Mouse (Mus musculus): ENCODE data around the gene Pak7.
A peak's percentile ranks its signal among the peaks of the same experiment; 100 is the strongest.
"Not testable (repeated sequence)": the region's sequence is repeated elsewhere in the genome, so short reads cannot be mapped to it uniquely, and the experiment has no call there.

The Pak7 gene

DNA sequence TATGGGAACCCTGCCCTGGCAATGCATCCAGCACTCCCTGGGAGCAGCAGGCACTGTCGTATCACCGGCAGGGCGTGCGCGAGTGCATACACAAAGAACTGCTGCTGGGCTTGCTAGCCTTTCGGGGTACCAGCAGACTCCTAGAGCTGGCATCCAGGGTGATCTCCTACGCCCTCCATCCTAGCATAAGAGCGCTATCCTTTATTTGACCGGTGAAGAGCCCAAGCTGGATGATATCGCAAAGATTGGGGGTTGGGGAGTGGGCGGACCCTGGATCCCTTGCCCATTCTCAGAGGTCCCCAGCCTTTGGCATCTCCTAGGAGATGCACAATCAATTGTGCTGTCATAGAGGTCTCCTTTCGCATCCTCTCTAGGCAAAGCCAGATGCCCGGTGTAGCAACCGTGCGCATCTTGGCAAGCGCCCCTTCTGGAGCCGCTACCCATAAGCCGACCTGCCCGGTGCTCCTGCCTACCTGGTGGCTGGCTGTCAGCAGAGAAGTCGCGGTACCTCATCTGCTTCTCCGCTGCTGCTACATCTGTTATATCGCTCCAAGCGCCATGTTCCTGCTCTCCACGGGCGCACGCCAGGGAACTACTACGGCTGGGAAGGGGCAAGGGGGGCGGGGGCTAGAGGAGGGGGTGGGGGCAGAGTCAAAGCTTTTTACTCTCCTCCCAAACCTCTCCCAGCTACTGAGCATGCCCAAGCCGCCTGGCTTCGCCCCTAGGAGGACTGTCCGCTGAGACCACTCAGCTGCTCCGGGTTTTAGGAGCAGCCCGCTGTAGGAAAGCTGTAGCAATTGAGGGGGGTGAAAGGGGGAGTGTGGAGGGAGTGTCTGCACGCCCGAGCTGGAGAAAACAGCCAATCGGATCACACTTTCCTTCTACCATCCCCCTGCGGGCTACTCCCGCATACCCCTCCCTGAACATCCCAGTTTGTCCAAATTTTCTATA lies at the start of gene Pak7:
Pak7 (minus strand) TSS at position 787 of the 951 bp plus-strand sequence.
- peak; percentile 91 to 95 for DNase-seq (ENCODE audit: low spot score in 2 of 2)

DNA sequence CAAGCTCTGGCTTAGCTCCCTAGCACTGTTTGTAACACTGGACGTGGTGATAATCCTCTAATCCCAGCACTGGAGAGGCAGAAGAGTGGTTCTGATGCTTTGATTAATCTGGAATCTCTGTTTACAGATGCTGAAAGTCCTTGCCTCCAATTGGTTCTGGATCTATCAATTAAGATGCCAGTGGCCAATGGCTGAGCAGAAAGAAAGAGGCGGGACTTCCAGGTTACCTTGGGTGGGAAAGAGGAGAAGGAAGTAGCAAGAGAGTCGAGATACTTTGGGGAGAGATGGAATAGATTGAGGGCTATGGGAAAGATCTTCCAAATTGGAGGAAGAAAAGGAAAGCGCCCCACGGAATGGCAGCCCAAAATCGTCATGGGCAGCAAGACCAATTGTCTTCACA lies 37.8 kb upstream of the Pak7 start:
- no peak for DNase-seq (ENCODE audit: low spot score in 2 of 2)

GRCm38 (mm10) chr2:136419543-136419942 lies 31.8 kb upstream of the Pak7 start:
- DNase-seq (ENCODE audit: low spot score in 2 of 2): no peak

DNA sequence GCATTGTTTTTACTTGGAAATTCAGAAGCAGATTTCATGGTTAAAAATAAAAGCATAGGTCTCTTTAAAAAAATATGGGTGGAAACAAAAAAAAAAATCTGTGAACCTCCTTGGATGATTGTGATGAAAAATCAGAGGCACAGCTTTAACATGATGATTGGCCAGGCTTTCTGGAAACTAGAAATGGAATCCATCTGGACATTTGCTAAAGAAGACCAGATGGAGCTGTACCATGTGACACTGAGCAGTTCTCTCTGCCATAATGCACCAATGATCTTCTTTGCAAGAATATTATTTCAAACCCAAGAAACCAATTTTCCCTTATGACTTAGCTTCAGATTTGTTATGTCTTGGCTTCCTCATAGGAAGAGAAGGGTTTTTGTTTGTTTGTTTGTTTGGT lies 28.6 kb upstream of the Pak7 start:
- DNase-seq (ENCODE audit: low spot score in 2 of 2): peak; percentile 22 to 52

GRCm38 (mm10) chr2:136402587-136402986 lies 14.8 kb upstream of the Pak7 start:
- no peak for DNase-seq (ENCODE audit: low spot score in 2 of 2)

- DNase-seq (ENCODE audit: low spot score in 2 of 2): no peak
Measured at GRCm38 (mm10) chr2:136375318-136375717, 12.4 kb downstream of the Pak7 start.

DNA sequence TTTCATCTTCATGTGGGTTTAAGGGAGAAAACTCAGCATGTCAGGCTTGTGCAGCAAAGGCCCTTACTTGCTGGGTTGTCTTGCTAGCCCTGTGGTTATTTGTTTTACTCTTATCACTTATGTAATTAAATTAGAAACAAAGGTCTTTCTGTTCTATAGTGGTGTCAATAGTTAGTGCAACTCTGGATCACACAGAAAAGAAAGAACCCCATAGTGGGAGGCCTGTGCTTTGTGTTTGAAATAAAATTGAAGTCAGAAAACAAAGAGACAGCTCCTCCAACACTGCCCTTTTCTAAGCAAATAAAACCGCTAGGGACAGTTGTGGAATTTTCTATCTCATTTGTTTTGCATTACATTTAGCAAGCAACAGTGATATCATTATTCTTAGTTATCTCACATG lies 15.4 kb downstream of the Pak7 start:
- DNase-seq (ENCODE audit: low spot score in 2 of 2): no peak

DNA sequence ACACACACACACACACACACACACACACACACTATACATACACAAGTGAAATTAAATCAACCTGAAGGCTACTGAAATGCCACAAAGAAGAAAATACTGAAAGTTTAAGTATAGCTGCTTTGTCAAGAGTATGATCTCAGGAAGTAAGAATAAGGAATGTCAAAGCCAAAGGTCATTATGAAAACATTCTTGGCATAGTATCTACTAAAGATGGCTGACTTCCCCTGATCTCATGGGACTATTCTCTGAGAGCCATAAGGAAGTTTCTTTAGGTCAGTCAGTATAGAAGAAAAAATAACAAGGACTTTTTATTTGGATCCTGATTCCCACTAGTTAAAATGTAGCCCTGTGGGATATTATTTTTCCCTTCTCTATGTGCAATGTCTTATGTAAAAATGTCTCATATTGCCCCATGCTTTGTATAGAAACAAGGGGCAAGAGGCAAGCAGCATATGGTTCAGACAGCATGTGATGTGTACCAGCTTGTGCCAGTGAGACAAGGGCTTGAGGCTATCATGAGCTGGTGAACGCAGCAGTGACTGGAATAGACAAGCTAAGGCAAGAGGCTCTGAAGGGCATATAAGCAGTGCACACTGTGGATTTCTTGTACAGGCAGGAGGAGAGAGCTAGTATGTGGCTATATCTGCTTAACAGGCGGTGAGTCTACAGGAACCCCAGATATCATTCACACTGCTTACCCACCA lies 36.2 kb downstream of the Pak7 start:
- no peak for DNase-seq (ENCODE audit: low spot score in 2 of 2)

GRCm38 (mm10) chr2:136350459-136350858 lies 37.3 kb downstream of the Pak7 start:
- no peak for DNase-seq (ENCODE audit: low spot score in 2 of 2)

- DNase-seq (ENCODE audit: low spot score in 2 of 2): no peak
Measured at GRCm38 (mm10) chr2:136349671-136350275, 38.0 kb downstream of the Pak7 start.

DNA sequence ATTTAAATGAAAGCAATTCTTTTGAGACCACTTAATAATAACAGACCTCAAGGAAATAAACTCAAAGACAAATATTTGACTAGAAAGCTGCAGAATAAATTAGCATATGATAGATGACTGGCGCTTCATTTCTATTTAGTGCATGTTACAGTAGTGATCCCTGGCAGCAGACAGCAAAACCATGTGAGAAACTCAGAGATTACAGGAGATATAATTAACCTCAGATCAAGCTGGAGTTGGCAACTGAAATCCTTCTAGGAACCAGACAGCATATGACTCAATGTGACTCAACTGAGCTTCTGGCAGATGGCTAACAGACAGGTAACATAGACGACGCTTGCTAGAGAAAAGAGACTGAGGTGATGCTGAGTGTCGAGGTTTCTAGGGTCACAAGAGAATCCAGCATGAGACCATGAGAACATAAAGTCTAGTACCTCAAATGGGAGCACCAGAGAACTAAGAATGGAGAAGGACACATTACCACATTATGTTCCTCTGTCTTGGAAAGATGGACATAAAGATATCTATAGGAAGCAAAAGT lies 43.5 kb downstream of the Pak7 start:
- DNase-seq (ENCODE audit: low spot score in 2 of 2): not testable (repeated sequence)

GRCm38 (mm10) chr2:136329974-136330373 lies 57.8 kb downstream of the Pak7 start:
- no peak for DNase-seq (ENCODE audit: low spot score in 2 of 2)

GRCm38 (mm10) chr2:136325646-136326045 lies 62.1 kb downstream of the Pak7 start:
- DNase-seq (ENCODE audit: low spot score in 2 of 2): no peak

- DNase-seq (ENCODE audit: low spot score in 2 of 2): no peak
Measured at GRCm38 (mm10) chr2:136309313-136309712, 78.5 kb downstream of the Pak7 start.

GRCm38 (mm10) chr2:136308743-136309142 lies 79.0 kb downstream of the Pak7 start:
- DNase-seq (ENCODE audit: low spot score in 2 of 2): no peak

DNA sequence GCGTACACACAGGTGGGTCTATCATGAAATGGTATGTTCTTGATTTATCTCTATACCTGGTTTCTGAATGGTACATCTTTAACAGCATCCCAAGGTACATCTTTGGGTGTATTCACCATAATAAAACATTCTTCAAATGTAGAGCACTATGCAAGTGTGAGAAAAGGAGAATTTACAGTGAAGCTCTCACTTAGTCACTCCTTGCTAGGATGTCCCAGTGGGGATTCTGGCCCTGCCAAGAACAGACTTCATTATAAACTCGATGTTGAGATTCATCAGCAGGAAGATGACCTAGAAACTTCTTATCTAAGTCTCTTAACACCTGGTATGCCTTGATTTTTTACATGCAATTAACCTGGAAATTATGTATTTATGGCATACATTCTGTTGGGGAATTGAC lies 85.6 kb downstream of the Pak7 start:
- DNase-seq (ENCODE audit: low spot score in 2 of 2): no peak

DNA sequence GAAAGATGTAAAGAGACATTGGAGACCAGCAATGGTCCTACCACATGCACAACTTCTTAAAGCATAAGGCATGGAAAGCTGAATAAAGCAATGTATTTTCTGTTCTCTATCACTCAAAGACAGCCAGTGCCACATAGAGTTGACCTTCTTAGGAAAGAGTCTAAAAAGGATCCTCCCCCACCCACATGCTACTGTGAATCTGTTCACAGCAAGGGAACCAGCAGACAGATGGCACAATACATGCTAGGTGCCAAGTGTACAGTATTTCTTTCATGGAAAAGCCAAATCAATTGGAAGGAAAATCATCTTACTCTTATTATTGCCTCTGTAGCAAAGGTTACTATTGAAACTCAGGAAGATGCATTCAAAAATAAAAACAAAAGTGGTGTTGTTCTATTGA lies 86.4 kb downstream of the Pak7 start:
- peak in 1 of 2 experiments; percentile 67 for DNase-seq (ENCODE audit: low spot score in 2 of 2)

- DNase-seq (ENCODE audit: low spot score in 2 of 2): no peak
Measured at GRCm38 (mm10) chr2:136297371-136297770, 90.4 kb downstream of the Pak7 start.

DNA sequence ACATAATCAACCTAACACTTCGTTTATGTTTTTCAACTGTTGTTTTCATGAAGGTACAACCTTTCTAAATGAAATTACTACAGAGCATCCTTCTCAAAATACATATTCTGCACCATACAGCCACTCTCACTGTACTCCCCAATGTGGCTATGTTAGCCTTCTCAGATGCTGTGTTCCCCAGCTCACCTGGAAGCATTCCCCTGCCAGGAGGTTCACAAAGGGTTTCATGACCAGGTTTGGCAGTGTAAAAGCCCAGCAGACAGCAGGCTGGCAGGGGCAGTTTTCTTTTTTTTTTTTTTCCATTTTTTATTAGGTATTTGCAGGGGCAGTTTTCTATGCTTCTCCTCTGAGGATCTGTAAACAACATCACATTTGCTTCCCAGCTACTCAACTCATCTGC lies 105.7 kb downstream of the Pak7 start:
- DNase-seq (ENCODE audit: low spot score in 2 of 2): no peak

- DNase-seq (ENCODE audit: low spot score in 2 of 2): not testable (repeated sequence)
Measured at GRCm38 (mm10) chr2:136241960-136242359, 145.8 kb downstream of the Pak7 start.

DNA sequence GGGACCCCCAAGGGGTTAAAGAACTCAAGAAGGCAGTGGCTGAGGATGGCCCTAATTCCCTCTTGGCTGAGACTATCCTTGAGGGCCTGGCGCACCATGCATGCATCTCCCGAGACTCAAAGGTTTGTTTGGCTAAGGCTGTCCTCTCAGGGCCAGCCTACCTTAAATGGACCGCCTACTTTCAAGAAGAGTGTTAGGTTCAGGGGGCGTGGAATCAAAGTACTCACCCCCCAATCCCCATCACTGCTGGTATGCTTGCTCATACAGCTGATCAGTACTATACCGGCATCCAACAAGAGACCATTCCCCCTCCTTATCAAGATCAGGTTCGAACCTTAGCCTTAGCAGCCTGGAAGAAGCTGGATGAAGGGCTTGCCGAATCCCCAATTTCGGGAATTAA lies 156.5 kb downstream of the Pak7 start:
- DNase-seq (ENCODE audit: low spot score in 2 of 2): no peak

- no peak for DNase-seq (ENCODE audit: low spot score in 2 of 2)
Measured at GRCm38 (mm10) chr2:136204034-136204433, 183.7 kb downstream of the Pak7 start.

All from right cerebral cortex, postnatal 10 days (tissue).